Mouse (Mus musculus): ENCODE data around the gene Kif22. TPM values are rescaled to one million over a fixed set of nuclear protein-coding genes. Genes with fewer than 3 reads are reported as not detected.

Kif22 gene
- total and polyA plus RNA-seq, 3 experiments = 0.39 to 0.84 (median 0.65) TPM

DNA sequence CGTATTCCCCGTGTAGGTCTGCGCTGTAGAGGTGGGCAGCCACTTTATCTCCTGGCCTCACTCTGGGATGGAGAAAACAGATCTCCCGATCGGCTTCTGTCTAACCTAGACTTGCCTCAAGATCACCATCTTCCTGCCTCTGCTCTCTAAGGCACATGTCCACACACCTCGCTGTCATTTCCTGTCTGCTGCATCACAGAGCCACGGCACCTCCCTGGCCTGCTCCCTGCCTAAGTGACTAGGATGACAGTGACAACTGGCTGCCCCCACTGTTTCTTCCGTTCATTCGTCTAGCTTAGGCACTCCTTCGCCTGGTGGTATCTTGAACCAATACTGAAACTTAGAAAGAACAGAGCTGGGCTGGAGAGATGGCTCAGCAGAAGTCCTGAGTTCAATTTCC is 42.7 kb downstream of the Kif22 start:
- 62% methylated on average over 10 of the region's 10 CpGs for WGBS
- H3K4me3 ChIP-seq = no peak overlapping the region
- DNase-seq = no peak
- H3K79me2 ChIP-seq (replicated peaks; ENCODE audit: control insufficient read depth, insufficient read depth, low read length) = no peaks in the 10 kb centered on the region
- TF ChIP-seq CTCF (IDR thresholded peaks at IDR 0.05) (no peak), POLR2A (IDR thresholded peaks at IDR 0.05; ENCODE audit: insufficient read depth, low read depth, low read length) (no peak), EP300 (IDR thresholded peaks at IDR 0.05; ENCODE audit: insufficient read depth, low read depth, low read length) (no peak)
- no peak overlapping the region for H3K27ac ChIP-seq
- H3K27me3 ChIP-seq (ENCODE audit: control insufficient read depth, insufficient read depth, low read length) = no peaks in the 10 kb centered on the region
- no peaks in the 10 kb centered on the region; the same call in 1 of the 2 replicates for H3K4me1 ChIP-seq (ENCODE audit: control insufficient read depth, insufficient read depth, low read length)
- no peaks in the 10 kb centered on the region for H3K36me3 ChIP-seq (ENCODE audit: control insufficient read depth, insufficient read depth, low read length)
- intact Hi-C loops (cut with DNase I) = no loop called here
- H3K9ac ChIP-seq (ENCODE audit: low read depth, low read length) = no peak overlapping the region

GRCm38 (mm10) chr7:126996449-126996848 is 45.8 kb downstream of the Kif22 start:
- H3K9ac ChIP-seq (ENCODE audit: low read depth, low read length) = no peak overlapping the region
- no peaks in the 10 kb centered on the region for H3K27me3 ChIP-seq (ENCODE audit: control insufficient read depth, insufficient read depth, low read length)
- H3K79me2 ChIP-seq (replicated peaks; ENCODE audit: control insufficient read depth, insufficient read depth, low read length) = no peaks in the 10 kb centered on the region
- DNase-seq = no peak
- no peaks in the 10 kb centered on the region for H3K4me1 ChIP-seq (ENCODE audit: control insufficient read depth, insufficient read depth, low read length)
- intact Hi-C loops (cut with DNase I) = no loop called here
- H3K36me3 ChIP-seq (ENCODE audit: control insufficient read depth, insufficient read depth, low read length) = no peaks in the 10 kb centered on the region
- peak; percentile 54 for TF ChIP-seq CTCF (IDR thresholded peaks at IDR 0.05)
- no peak for TF ChIP-seq EP300 (IDR thresholded peaks at IDR 0.05; ENCODE audit: insufficient read depth, low read depth, low read length)
- H3K4me3 ChIP-seq = no peak overlapping the region
- 89% methylated on average over 4 of the region's 4 CpGs for WGBS
- no peak overlapping the region for H3K27ac ChIP-seq

DNA sequence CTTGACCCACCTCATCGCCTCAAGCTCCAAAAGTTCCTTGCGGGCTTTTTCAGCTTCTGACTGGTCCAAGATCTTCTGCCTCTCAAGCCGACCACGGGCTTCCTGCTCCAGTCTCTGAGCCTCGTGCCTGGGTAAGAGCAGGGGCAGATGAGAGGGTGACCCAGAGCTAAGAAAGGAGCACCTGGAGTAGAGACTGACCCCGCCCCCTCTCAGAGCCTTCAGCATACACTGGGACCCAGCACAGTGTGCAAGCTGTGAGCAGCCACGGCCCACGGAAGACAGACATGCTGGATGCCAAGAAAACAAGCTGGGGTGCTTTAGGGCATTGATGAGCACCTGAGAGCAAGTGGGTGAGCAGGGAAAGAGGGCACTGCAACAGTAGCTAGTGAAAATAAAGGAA is 53.5 kb downstream of the Kif22 start:
- no peaks in the 10 kb centered on the region for H3K36me3 ChIP-seq (ENCODE audit: control insufficient read depth, insufficient read depth, low read length)
- WGBS = 84% methylated on average over 8 of the region's 8 CpGs
- H3K27ac ChIP-seq = no peak overlapping the region
- intact Hi-C loops (cut with DNase I) = no loop called here
- H3K9ac ChIP-seq (ENCODE audit: low read depth, low read length) = no peak overlapping the region
- DNase-seq = no peak
- no peaks in the 10 kb centered on the region for H3K27me3 ChIP-seq (ENCODE audit: control insufficient read depth, insufficient read depth, low read length)
- H3K4me3 ChIP-seq = no peak overlapping the region
- H3K4me1 ChIP-seq (ENCODE audit: control insufficient read depth, insufficient read depth, low read length) = no peaks in the 10 kb centered on the region
- H3K79me2 ChIP-seq (replicated peaks; ENCODE audit: control insufficient read depth, insufficient read depth, low read length) = no peaks in the 10 kb centered on the region
- TF ChIP-seq POLR2A (IDR thresholded peaks at IDR 0.05; ENCODE audit: insufficient read depth, low read depth, low read length) (no peak), EP300 (IDR thresholded peaks at IDR 0.05; ENCODE audit: insufficient read depth, low read depth, low read length) (no peak), CTCF (IDR thresholded peaks at IDR 0.05) (no peak)

GRCm38 (mm10) chr7:126986319-126986718 is 56.0 kb downstream of the Kif22 start:
- H3K4me3 ChIP-seq = no peak overlapping the region
- H3K4me1 ChIP-seq (ENCODE audit: control insufficient read depth, insufficient read depth, low read length) = no peaks in the 10 kb centered on the region
- intact Hi-C loops (cut with DNase I) = loop anchor here (2.0 kb wide), 1 partner anchor 118 kb away; no protein-coding TSS in a partner anchor
- TF ChIP-seq POLR2A (IDR thresholded peaks at IDR 0.05; ENCODE audit: insufficient read depth, low read depth, low read length) (no peak), EP300 (IDR thresholded peaks at IDR 0.05; ENCODE audit: insufficient read depth, low read depth, low read length) (0 out of 2 replicates have a peak, but pooled peaks have one; percentile 6), CTCF (IDR thresholded peaks at IDR 0.05) (peak; percentile 73)
- H3K27me3 ChIP-seq (ENCODE audit: control insufficient read depth, insufficient read depth, low read length) = no peaks in the 10 kb centered on the region
- WGBS = 45% methylated on average over 9 of the region's 9 CpGs
- H3K36me3 ChIP-seq (ENCODE audit: control insufficient read depth, insufficient read depth, low read length) = no peaks in the 10 kb centered on the region
- no peak overlapping the region for H3K9ac ChIP-seq (ENCODE audit: low read depth, low read length)
- peak; percentile 45 to 48 for DNase-seq
- no peak overlapping the region for H3K27ac ChIP-seq
- no peaks in the 10 kb centered on the region for H3K79me2 ChIP-seq (replicated peaks; ENCODE audit: control insufficient read depth, insufficient read depth, low read length)

GRCm38 (mm10) chr7:126984667-126985444 is 57.4 kb downstream of the Kif22 start:
- TF ChIP-seq CTCF (IDR thresholded peaks at IDR 0.05) (no peak), POLR2A (IDR thresholded peaks at IDR 0.05; ENCODE audit: insufficient read depth, low read depth, low read length) (no peak), EP300 (IDR thresholded peaks at IDR 0.05; ENCODE audit: insufficient read depth, low read depth, low read length) (no peak)
- WGBS = 59% methylated on average over 10 of the region's 10 CpGs
- H3K36me3 ChIP-seq (ENCODE audit: control insufficient read depth, insufficient read depth, low read length) = no peaks in the 10 kb centered on the region
- H3K27me3 ChIP-seq (ENCODE audit: control insufficient read depth, insufficient read depth, low read length) = no peaks in the 10 kb centered on the region
- no peaks in the 10 kb centered on the region for H3K79me2 ChIP-seq (replicated peaks; ENCODE audit: control insufficient read depth, insufficient read depth, low read length)
- H3K9ac ChIP-seq (ENCODE audit: low read depth, low read length) = no peak overlapping the region
- intact Hi-C loops (cut with DNase I) = no loop called here
- no peak overlapping the region for H3K27ac ChIP-seq
- no peaks in the 10 kb centered on the region for H3K4me1 ChIP-seq (ENCODE audit: control insufficient read depth, insufficient read depth, low read length)
- no peak for DNase-seq
- no peak overlapping the region for H3K4me3 ChIP-seq

DNA sequence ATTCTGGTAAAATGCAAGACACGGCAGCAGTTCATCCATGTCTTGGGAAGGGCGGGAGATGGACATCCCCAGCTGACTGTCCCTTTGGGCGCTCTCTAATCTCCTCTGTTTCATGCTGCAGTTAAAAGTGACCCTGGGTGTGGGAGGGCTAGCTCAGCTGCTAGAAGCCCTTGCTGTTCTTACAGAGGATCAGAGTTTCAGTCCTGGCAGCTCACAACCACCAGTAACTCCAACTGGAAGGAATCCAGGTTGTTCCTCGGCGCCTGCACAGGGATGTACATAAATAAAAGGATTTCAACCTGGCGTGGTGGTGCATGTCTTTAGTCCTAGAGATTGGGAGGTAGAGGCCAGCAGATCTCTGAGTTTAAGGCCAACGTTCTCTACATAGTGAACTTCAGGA is 59.2 kb downstream of the Kif22 start:
- no peak overlapping the region for H3K9ac ChIP-seq (ENCODE audit: low read depth, low read length)
- no peaks in the 10 kb centered on the region; the same call in 1 of the 2 replicates for H3K4me1 ChIP-seq (ENCODE audit: control insufficient read depth, insufficient read depth, low read length)
- DNase-seq = no peak
- no peaks in the 10 kb centered on the region for H3K79me2 ChIP-seq (replicated peaks; ENCODE audit: control insufficient read depth, insufficient read depth, low read length)
- WGBS = 65% methylated on average over 7 of the region's 7 CpGs
- peaks cover 3% of the 10 kb centered on the region; the same call in 1 of the 2 replicates for H3K36me3 ChIP-seq (ENCODE audit: control insufficient read depth, insufficient read depth, low read length)
- H3K4me3 ChIP-seq = no peak overlapping the region
- H3K27me3 ChIP-seq (ENCODE audit: control insufficient read depth, insufficient read depth, low read length) = no peaks in the 10 kb centered on the region
- H3K27ac ChIP-seq = no peak overlapping the region
- intact Hi-C loops (cut with DNase I) = no loop called here
- no peak for TF ChIP-seq EP300 (IDR thresholded peaks at IDR 0.05; ENCODE audit: insufficient read depth, low read depth, low read length)
- TF ChIP-seq POLR2A (IDR thresholded peaks at IDR 0.05; ENCODE audit: insufficient read depth, low read depth, low read length) = no peak
- TF ChIP-seq CTCF (IDR thresholded peaks at IDR 0.05) = no peak

All from heart, adult 2 months (tissue).